Mouse (Mus musculus) heart, adult 2 months (tissue): Measurements from ENCODE around the gene Olfr1484.
"Not testable (repeated sequence)": the region's sequence is repeated elsewhere in the genome, so short reads cannot be mapped to it uniquely, and the experiment has no call there.

Experiments
- CTCF ChIP-seq: fragments of 200-600 bp; IDR thresholded peaks from 2 replicates; pipeline ENCODE4 v1.8.1; 2022; ENCODE audit warnings: antibody characterized with exemption, mild to moderate bottlenecking, moderate library complexity
- EP300 ChIP-seq: fragments of 200-500 bp; IDR thresholded peaks from 2 replicates; pipeline ENCODE4 v1.6.1; 2011; ENCODE audit warnings: low read depth, low read length, control low read depth; ENCODE audit not compliant: insufficient read depth

DNA sequence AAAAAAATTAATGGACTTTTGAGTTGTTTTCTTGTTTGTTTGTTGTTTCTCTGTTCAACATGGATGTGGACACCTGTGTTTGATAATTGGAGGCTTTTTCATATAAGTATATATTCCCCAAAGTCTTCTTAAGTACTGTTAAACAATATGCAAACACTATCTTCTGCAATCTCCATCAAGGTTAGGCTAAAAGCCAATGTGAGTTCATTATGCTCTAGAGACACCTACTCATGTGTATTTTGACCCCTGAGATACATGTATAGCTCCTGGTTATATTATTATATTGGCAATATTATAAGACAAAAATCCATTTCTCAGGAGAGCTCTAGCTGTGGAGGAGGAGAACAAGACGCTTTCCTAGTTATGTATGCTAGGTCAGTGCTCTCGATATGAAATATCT is 33.8 kb downstream of the Olfr1484 start, which contains the start of gene Olfr1487:
- TF ChIP-seq EP300, CTCF: not testable (repeated sequence)
